Mouse (Mus musculus) C2C12 (cell line): ENCODE measurements around the gene Dlgap1.

Source experiments
- CEBPB ChIP-seq: IDR thresholded peaks from one replicate; pipeline ENCODE4 v1.6.1; 2011; ENCODE audit warnings: low read depth, mild to moderate bottlenecking, control low read depth, moderate library complexity
- CTCF ChIP-seq: IDR thresholded peaks from one replicate; pipeline ENCODE4 v1.5.1; 2011; ENCODE audit not compliant: control insufficient read depth, insufficient read depth, insufficient read length
- FOSL1 ChIP-seq: IDR thresholded peaks from one replicate; pipeline ENCODE4 v1.8.0; 2011; ENCODE audit warnings: mild to moderate bottlenecking, low read length; ENCODE audit not compliant: poor library complexity, insufficient read depth, severe bottlenecking
- MAX ChIP-seq: IDR thresholded peaks from one replicate; pipeline ENCODE4 v1.6.1; 2011; ENCODE audit warnings: mild to moderate bottlenecking, control low read depth
- MYOD1 ChIP-seq: IDR thresholded peaks from one replicate; pipeline ENCODE4 v1.6.1; 2011; ENCODE audit warnings: low read depth; ENCODE audit not compliant: control insufficient read depth, insufficient read length
- MYOG ChIP-seq: IDR thresholded peaks from one replicate; pipeline ENCODE4 v1.6.1; 2011; ENCODE audit not compliant: control insufficient read depth, insufficient read length; ENCODE audit errors: extremely low read depth
- USF1 ChIP-seq: IDR thresholded peaks from one replicate; pipeline ENCODE4 v1.6.1; 2011; ENCODE audit warnings: low read depth, mild to moderate bottlenecking, control low read depth, moderate library complexity

GRCm38 (mm10) chr17:70377020-70377419, 408.1 kb downstream of the Dlgap1 start:
- TF ChIP-seq MYOG (no peak), CTCF (no peak), FOSL1 (no peak), USF1 (no peak), CEBPB (no peak), MAX (no peak), MYOD1 (no peak)
